Comparison of ENCODE assay signal across 13 mouse cellular contexts in the genomic region with DNA sequence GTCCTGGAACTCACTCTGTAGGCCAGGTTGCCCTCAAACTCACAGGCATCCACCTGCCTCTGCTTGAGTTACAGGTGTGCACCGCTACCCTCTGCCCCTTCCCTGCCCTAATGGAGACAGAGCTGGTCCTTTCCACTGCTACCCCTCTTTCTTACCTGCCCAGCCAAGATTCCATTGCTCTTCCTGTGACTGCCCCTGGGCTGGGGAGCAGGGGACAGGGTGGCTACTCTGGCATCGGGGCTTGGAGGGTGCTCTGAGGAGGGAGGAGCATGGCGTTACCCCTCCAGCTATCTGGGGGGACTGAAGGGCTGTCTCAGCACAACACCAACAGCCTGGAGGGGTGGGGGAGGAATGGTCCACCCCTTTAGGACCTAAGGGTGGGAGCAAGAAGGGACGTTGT.
"Had no signal": no experiment of that assay in that cellular context is flagged by ENCODE, and none has a peak within 500 bp of the region (broad histone marks: within the 10 kb centered on the region; RNA-seq: fewer than 3 reads in every experiment).

No protein-coding gene starts in this region.

- H3K9me3 ChIP-seq: kidney, embryonic 15.5 days; liver, embryonic 12.5 days; midbrain, embryonic 10.5 days; neural tube, embryonic 15.5 days had no signal

- H3K27me3 ChIP-seq: kidney, embryonic 15.5 days; neural tube, embryonic 15.5 days had no signal

- H3K4me3 ChIP-seq: kidney, embryonic 15.5 days; liver, embryonic 12.5 days; midbrain, embryonic 10.5 days; myocyte; neural tube, embryonic 15.5 days had no signal

- H3K9ac ChIP-seq: kidney, embryonic 15.5 days; liver, embryonic 12.5 days; lung, embryonic 14.5 days; neural tube, embryonic 15.5 days had no signal

- ATAC-seq: liver, embryonic 12.5 days had no signal

- H3K36me3 ChIP-seq: kidney, embryonic 15.5 days; liver, embryonic 12.5 days; midbrain, embryonic 10.5 days; neural tube, embryonic 15.5 days had no signal

- DNase-seq: kidney, postnatal 14 days; left cerebral cortex, postnatal 4 days; lung, postnatal 4 days; midbrain, embryonic 14.5 days; right cerebral cortex, adult 18-20 months; right cerebral cortex, postnatal 25 days; thymus, postnatal 36 days had no signal

- H3K27ac ChIP-seq: liver, embryonic 12.5 days; midbrain, embryonic 10.5 days; neural tube, embryonic 15.5 days had no signal

- H3K4me2 ChIP-seq: kidney, embryonic 15.5 days; liver, embryonic 12.5 days; lung, embryonic 14.5 days; neural tube, embryonic 15.5 days had no signal
